Mouse (Mus musculus) T-cell, adult 2 months (primary cell): ENCODE measurements around the gene Speg.
A peak's percentile ranks its signal among the peaks of the same experiment; 100 is the strongest.

ENCODE experiments used
- DNase-seq: peaks from one replicate; pipeline ENCODE4 v3.0.0; 2022; ENCODE audit warnings: low spot score

The Speg gene

DNA sequence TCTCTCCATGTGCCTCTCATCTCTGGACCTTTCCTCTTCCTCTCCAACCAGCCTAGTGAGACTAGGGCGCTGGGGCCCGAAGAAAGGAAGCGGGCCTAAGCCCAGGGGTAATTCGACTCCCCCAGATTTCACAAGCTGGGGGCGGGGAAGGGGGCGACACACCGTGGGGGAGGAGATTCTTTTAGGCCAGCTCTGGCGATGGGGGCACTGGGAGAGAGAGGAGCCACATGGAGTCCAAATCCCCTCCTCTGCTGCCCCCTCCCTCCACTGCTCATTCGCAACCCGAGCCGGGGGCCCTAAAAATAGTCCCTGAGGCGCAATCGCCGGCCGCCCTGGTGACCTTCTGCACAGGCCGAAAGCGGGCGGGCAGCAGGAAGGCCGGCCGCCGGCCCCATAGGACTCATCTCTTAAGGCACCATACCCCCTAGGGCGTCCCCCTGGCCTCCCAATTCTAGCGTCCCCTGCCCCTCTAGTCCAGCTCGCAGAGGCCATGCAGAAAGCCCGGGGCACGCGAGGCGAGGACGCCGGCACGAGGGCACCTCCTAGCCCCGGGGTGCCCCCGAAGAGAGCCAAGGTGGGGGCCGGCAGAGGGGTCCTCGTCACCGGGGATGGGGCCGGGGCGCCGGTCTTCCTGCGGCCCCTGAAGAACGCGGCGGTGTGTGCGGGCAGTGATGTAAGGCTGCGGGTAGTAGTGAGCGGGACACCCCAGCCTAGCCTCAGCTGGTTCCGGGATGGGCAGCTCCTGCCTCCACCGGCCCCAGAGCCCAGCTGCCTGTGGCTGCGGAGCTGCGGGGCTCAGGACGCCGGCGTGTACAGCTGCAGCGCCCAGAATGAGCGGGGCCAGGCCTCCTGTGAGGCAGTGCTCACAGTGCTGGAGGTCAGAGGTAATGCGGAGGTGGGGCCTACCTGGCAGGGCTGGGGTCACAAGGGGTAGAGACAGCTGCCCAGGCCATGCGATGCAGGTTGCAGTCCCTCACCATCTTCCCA, at the start of gene Speg:
TSS of gene Speg (plus strand) at position 348 of the 987 bp plus-strand sequence.
- DNase-seq: no peak

- DNase-seq: no peak
Observed at GRCm38 (mm10) chr1:75327461-75327860, 47.6 kb upstream of the Speg start.

DNA sequence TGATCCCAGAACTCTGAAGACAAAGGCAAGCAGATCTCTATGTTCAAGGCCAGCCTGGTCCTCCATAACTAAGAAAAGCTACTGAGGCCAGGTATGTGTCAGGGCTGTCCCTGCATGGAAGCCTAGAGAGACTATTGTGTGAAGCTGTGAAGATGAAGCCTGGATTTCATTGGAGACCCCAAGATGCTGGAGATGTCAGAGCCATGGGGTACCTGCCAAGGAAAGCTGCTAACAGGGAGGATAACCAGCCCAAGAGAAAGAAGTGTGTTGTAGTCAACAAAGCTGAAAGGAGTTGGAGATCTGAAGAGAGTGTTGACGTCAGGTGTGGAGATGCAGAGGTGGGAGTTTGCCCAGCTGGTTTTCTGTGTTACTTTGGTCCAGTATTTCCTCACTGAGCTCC, 43.8 kb upstream of the Speg start:
- no peak for DNase-seq

DNA sequence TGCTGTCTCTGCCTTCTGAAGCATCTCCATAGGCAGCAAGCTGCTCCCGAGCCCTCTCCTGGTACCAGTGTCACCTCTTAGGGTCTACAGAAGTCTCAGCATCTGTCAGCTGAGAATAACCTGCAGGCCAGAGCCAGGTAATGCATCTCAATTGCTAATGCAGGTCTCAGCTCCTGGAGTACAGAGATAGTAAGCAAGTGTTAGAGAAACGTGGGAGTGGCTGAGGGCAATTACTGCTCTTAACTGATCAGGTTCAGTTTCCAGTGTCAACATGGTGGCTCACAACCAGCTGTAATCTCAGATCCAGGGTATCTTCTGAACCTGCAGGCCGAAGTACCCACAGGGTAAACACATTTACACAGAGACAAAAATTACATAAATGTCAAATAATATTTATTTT, 38.6 kb upstream of the Speg start:
- no peak for DNase-seq

- DNase-seq: no peak
Observed at GRCm38 (mm10) chr1:75337097-75337496, 38.0 kb upstream of the Speg start.

DNA sequence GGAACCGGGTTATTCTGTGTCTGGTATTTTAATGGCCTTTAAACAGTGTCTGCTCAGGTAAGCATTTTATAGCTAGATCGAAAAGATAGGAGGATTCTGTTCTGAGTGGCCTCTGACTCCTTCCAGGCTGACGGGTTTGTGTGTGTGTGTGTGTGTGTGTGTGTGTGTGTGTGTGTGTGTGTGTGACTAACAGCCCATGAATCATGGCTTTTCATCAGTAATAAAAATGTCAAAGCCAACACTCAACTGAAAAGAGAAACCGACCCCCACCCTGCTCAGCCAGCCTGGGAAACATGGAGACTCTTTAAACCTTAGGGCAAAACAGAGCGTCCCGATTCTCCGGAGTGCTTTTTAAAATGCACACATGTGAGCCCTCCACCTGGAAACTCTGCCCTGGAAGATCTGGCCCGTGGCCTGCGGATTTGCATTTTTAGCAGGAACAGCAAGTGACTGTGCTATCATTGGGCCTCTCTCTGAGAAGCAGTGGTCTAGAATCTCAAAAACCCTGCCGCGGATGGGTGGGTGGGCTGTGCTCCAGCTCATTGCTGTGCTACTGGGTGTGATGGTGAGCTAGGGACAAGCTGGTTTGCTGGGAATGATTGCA, 36.9 kb upstream of the Speg start:
- DNase-seq: no peak

DNA sequence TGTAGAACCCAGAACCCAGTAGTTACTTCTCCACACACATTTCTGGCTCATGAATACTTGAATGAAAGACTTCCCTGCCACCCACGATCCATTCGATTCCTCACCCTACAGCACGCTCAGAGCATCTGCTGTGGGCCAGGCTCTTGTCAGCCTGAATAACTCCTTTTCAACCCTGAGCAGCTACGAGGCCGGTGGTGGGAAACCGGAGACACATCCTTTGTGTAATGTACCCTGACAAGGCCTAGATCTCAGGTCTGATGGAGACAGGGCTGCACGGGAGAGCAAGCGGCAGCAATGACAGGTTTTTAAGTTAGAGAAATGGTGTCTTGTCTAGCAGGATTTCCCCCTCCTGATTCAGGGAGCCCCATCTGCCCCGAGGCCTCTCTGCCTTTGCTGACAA, 35.8 kb upstream of the Speg start:
- DNase-seq: no peak

DNA sequence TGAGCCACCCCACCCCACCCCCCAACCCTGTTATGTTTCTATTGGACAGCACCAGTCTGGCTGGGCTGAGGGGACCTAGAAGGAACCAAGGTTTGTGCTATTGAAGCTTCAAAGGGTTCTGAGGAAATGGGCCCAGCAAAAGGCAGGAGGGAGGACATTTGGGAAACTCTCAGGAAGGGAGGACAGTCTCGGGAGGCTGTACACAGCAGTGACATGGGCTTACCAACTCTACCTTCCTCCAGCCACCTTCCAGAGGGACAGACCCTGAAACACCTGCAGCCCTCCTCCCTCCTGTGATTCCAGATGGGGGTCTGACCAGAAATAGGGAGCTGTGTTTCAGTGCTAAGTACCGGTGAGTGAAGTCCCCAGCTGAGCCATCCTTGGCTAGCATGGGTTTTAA, 34.6 kb upstream of the Speg start:
- no peak for DNase-seq

GRCm38 (mm10) chr1:75342874-75343416, 32.2 kb upstream of the Speg start:
- DNase-seq: peak; percentile 8

GRCm38 (mm10) chr1:75344291-75345035, 30.6 kb upstream of the Speg start:
- DNase-seq: no peak

GRCm38 (mm10) chr1:75345036-75345935, 29.8 kb upstream of the Speg start:
- no peak for DNase-seq

DNA sequence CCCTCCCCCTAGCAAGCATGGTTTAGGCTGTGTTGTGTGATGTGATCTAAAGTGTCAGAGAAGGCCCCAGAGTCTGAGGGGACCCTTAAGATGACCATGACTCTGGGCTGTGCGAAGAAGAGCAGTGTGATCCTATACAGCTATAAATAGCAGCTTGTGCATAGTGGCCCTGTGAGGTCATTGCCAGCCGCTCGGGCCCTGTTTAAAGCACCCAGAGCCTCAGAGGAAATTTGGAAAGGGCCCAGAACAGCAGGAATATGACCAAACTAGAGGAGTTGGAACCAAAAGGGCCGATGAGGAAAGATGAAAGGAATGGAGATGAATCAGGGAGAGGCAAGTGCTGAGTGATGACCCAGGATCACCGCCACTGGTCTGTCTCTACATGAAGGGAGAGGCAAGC, 27.8 kb upstream of the Speg start:
- no peak for DNase-seq

DNA sequence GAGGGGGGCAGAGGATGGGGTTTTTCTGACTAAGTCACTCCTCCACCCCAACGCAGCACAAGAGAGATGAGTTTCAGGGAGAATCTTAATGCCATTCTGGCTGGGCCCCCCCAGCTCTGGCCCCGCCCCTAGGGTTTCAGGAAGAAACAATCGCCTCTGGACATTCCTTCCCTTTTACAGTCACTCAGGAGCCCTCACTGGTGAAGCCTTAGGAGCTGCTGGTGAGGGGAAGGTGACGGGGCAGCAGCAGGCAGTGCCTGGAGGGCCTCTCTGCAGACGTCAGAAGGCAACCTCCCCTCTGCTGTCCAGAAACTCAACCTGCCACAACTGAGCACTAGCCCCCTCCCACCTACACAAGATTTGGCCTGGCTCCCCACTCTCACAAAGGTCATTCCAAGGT, 25.8 kb upstream of the Speg start:
- no peak for DNase-seq

GRCm38 (mm10) chr1:75357261-75357660, 17.8 kb upstream of the Speg start:
- DNase-seq: no peak

- DNase-seq: no peak
Observed at GRCm38 (mm10) chr1:75358009-75358408, 17.1 kb upstream of the Speg start.

DNA sequence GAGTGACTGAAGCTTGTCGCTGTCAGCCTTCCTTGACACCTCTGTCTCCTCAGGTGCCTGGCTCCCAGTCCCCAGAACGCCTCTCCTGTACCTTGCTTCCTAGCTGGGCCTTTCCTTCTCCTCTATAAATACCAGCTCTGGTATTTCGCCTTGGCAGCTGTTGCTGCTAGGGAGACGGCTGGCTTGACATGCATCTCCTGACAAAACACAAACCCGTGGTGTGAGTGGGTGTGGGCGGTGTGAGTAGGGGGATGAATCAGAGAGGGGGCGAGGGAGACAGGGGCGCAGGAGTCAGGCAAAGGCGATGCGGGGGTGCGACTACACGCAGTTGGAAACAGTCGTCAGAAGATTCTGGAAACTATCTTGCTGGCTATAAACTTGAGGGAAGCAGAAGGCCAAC, 15.8 kb upstream of the Speg start:
- DNase-seq: no peak

GRCm38 (mm10) chr1:75360112-75361031, 14.7 kb upstream of the Speg start, which contains the start of gene Des:
Gene Des, plus strand, starts transcription at chr1:75360329.
- DNase-seq: no peak

DNA sequence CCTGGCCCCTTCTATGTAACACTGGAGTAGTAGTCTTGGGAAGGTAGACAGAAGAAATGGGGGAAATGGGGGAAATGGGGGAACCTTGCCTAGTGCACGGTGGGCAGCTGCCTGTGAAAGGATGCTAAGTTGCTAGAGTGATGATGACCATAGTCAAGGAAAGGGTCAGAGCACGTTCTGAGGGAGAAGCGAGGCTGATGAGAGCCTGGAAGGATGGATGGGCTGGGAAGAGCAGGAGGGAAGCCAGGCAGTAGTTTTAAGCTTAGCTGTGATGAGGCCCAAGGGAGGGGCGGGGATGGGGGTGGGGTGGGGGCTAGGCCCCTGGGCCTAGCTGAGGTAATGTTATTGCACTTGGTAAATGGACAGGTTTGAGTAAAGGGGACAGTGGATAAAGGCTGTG, 14.0 kb upstream of the Speg start:
- no peak for DNase-seq

- DNase-seq: no peak
Observed at GRCm38 (mm10) chr1:75361750-75362149, 13.3 kb upstream of the Speg start.

GRCm38 (mm10) chr1:75363868-75364267, 11.2 kb upstream of the Speg start:
- DNase-seq: no peak
